Mouse (Mus musculus) forebrain, postnatal 0 days (tissue): ENCODE results near the gene Zfp511. TPM values are rescaled to one million over a fixed set of nuclear protein-coding genes. Genes with fewer than 3 reads are reported as not detected.
A peak's percentile ranks its signal among the peaks of the same experiment; 100 is the strongest.

Source experiments
- ATAC-seq: fragments of 200-750 bp; cut with Nextera tagmentation; 2 replicates; pipeline ENCODE4 v1.8.0; 2017; ENCODE audit warnings: mild to moderate bottlenecking, moderate library complexity
- DNase-seq: peaks from one replicate; pipeline ENCODE4 v3.0.0-alpha.2; 2015
- H3K27ac ChIP-seq: fragments of 300-500 bp; sonication (generic); 2 replicates; pipeline ENCODE4 v1.5.1; 2014; ENCODE audit warnings: low read depth, mild to moderate bottlenecking, antibody characterized with exemption, low read length, moderate library complexity, mixed read lengths
- H3K27me3 ChIP-seq: fragments of 300-500 bp; sonication (generic); 2 replicates; pipeline ENCODE4 v1.6.1; 2014; ENCODE audit warnings: mild to moderate bottlenecking, low read length, mixed read lengths; ENCODE audit not compliant: insufficient read depth
- H3K36me3 ChIP-seq: fragments of 300-500 bp; sonication (generic); 2 replicates; pipeline ENCODE4 v1.6.1; 2014; ENCODE audit warnings: mild to moderate bottlenecking, moderate library complexity; ENCODE audit not compliant: insufficient read depth
- H3K4me1 ChIP-seq: fragments of 300-500 bp; sonication (generic); 2 replicates; pipeline ENCODE4 v1.6.1; 2014; ENCODE audit warnings: antibody characterized with exemption; ENCODE audit not compliant: insufficient read depth
- H3K4me2 ChIP-seq: fragments of 300-500 bp; sonication (generic); 2 replicates; pipeline ENCODE4 v1.6.1; 2014; ENCODE audit warnings: low read depth, mild to moderate bottlenecking, moderate library complexity
- H3K4me3 ChIP-seq: fragments of 300-500 bp; sonication (generic); 2 replicates; pipeline ENCODE4 v1.5.1; 2014; ENCODE audit warnings: low read depth, low read length, mixed read lengths
- H3K9ac ChIP-seq: fragments of 300-500 bp; sonication (generic); 2 replicates; pipeline ENCODE4 v1.6.1; 2014; ENCODE audit warnings: mild to moderate bottlenecking
- H3K9me3 ChIP-seq: fragments of 300-500 bp; sonication (generic); 2 replicates; pipeline ENCODE4 v1.6.1; 2016; ENCODE audit warnings: low read length
- CTCF ChIP-seq: sonication (generic); IDR thresholded peaks from 2 replicates; pipeline ENCODE4 v1.5.1; 2016; ENCODE audit warnings: antibody characterized with exemption, control low read depth, low read depth
- WGBS: fragments of 180-500 bp; shearing (Covaris S2); extraction: QIAGEN DNeasy Blood & Tissue Kit; methylation state at CpG from one replicate; pipeline ENCODE4 v1.1.7; 2014; 5-methylcytosine and 5-hydroxymethylcytosine counted together
- microRNA-seq, 2 experiments: library from miRNA; unstranded; fragments of <30 nt; microRNA quantifications; one replicate each; pipeline ENCODE4; 2016
- polyA plus RNA-seq: library from polyadenylated mRNA; unstranded; fragments of >200 nt; fragmentation: Nextera tagmentation; extraction: Ambion mirVana; gene quantifications from 2 replicates; pipeline ENCODE4 v1.2.1, GENCODE M21; 2015
- total RNA-seq: library from RNA; depleted of rRNA; stranded (reverse); fragments of >200 nt; gene quantifications from 2 replicates; pipeline ENCODE4 v1.2.3, GENCODE M21; 2014; rRNA removed

Zfp511 gene
- total and polyA plus RNA-seq, 2 experiments from 2014 or later: 56.1 to 66.1 TPM

DNA sequence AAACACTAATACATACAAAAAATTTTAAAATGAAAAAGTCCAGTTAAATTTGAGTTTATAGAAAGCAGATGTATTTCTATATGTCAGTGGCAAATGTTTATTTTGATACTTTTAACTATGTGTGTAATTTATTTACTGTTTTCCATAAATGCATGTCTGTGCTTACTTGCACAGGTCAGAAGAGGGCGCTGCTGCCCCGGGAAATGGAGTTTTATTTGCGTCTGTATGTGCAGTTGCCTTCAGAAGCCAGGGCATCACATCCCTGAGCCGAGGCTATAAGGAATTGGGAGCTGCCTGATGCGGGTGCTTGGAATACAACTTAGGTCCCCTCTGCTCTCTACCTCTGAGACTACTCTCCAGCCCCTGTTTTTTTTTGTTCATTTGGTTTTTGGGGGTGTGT is 42.5 kb downstream of the Zfp511 start:
- ATAC-seq (no peak), DNase-seq (peak; percentile 89)
- Histone ChIP-seq H3K4me1 (peaks cover 9% of the 10 kb centered on the region; the same call in 1 of the 2 replicates), H3K27ac (no peak overlapping the region), H3K4me2 (no peak overlapping the region), H3K9me3 (no peaks in the 10 kb centered on the region), H3K9ac (no peak overlapping the region), H3K27me3 (no peaks in the 10 kb centered on the region), H3K4me3 (no peak overlapping the region), H3K36me3 (no peaks in the 10 kb centered on the region)
- TF ChIP-seq CTCF: peak; percentile 90
- WGBS: 1% methylated on average over 5 of the region's 5 CpGs

GRCm38 (mm10) chr7:140080503-140081156 is 44.4 kb downstream of the Zfp511 start:
- WGBS: 3% methylated on average over 24 of the region's 24 CpGs

GRCm38 (mm10) chr7:140081408-140082241 is 45.4 kb downstream of the Zfp511 start:
- no peak for TF ChIP-seq CTCF
- no peaks in the 10 kb centered on the region for H3K9me3 ChIP-seq
- 9% methylated on average over 20 of the region's 20 CpGs for WGBS
- H3K36me3 ChIP-seq: no peaks in the 10 kb centered on the region
- peak overlapping the region; percentile 76 for H3K4me2 ChIP-seq
- H3K9ac ChIP-seq: peak overlapping the region; percentile 78
- ATAC-seq (peak; percentile 21), DNase-seq (peak; percentile 48)
- H3K27me3 ChIP-seq: no peaks in the 10 kb centered on the region
- H3K4me3 ChIP-seq: peak overlapping the region; percentile 52
- H3K27ac ChIP-seq: peak overlapping the region; percentile 82
- peaks cover 9% of the 10 kb centered on the region; the same call in 1 of the 2 replicates for H3K4me1 ChIP-seq

More at GRCm38 (mm10) chr7:140080503-140081156, 44.4 kb downstream of the Zfp511 start:
- DNase-seq (peak; percentile 96), ATAC-seq (peak; percentile 80)
- Histone ChIP-seq H3K27ac (peak overlapping the region; percentile 82), H3K4me3 (peak overlapping the region; percentile 52), H3K27me3 (no peaks in the 10 kb centered on the region), H3K4me1 (peaks cover 9% of the 10 kb centered on the region; the same call in 1 of the 2 replicates), H3K4me2 (peak overlapping the region; percentile 76), H3K9ac (peak overlapping the region; percentile 78), H3K36me3 (no peaks in the 10 kb centered on the region), H3K9me3 (no peaks in the 10 kb centered on the region)
- TF ChIP-seq CTCF: peak; percentile 53

DNA sequence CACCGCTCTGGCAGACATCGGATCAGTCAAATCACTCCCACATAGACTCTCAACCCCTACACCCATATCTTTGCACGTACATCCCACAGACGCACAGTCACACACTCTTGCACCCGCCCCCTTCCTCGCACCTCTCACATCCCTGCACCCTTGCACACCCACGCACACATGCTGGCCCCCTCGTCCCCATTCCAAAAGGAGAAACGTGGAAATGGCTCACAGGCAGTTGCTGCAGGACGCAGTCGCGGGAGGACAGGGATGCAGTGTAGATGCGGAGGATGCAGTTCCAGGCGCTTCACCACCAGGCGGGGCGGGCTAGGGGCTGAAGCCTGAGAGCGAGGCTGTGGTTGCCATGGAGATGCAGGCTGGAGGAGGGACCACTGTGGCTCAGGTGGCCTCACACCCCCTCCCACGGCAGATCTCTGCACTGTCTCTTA is 46.1 kb downstream of the Zfp511 start, which contains the start of gene Caly:
Caly (minus strand) TSS at position 307 of the 437 bp plus-strand sequence.
- ATAC-seq (peak; percentile 93), DNase-seq (peak; percentile 95)
- 2% methylated on average over 18 of the region's 18 CpGs for WGBS
- Histone ChIP-seq H3K27ac (peak within 1 kb of the TSS; percentile 82), H3K36me3 (no peaks in the 10 kb centered on the region), H3K4me2 (peak within 1 kb of the TSS; percentile 76), H3K9me3 (no peaks in the 10 kb centered on the region), H3K9ac (peak within 1 kb of the TSS; percentile 78), H3K4me3 (peak within 1 kb of the TSS; percentile 52), H3K4me1 (peaks cover 9% of the 10 kb centered on the region; the same call in 1 of the 2 replicates), H3K27me3 (no peaks in the 10 kb centered on the region)
- TF ChIP-seq CTCF: peak; percentile 96

Small RNA genes lying within 50 kb of the gene (microRNA-seq; reads per million reads assigned to microRNA genes)
- 0.24 to 0.77 reads per million in 2 experiments for gene Mir7062

Other genes starting within 250 kb of the Zfp511 start
- 12.2 and 17.1 TPM in 2 replicates for gene Adgra1, start 202.2 kb upstream of the Zfp511 start, total RNA-seq
- gene Adgra1, start 202.2 kb upstream of the Zfp511 start, polyA plus RNA-seq: 18.0 and 39.3 TPM in 2 replicates
- 28.9 and 48.4 TPM in 2 replicates for gene Kndc1, start 141.7 kb upstream of the Zfp511 start, total RNA-seq
- 7.1 and 10.0 TPM in 2 replicates for gene Kndc1, start 141.7 kb upstream of the Zfp511 start, polyA plus RNA-seq
- gene Utf1, start 92.6 kb upstream of the Zfp511 start, total RNA-seq: not detected in 2 replicates
- not detected in 2 replicates for gene Utf1, start 92.6 kb upstream of the Zfp511 start, polyA plus RNA-seq
- 1.6 and 2.7 TPM in 2 replicates for gene 6430531B16Rik, start 57.6 kb upstream of the Zfp511 start, total RNA-seq
- gene 6430531B16Rik, start 57.6 kb upstream of the Zfp511 start, polyA plus RNA-seq: 1.3 and 2.0 TPM in 2 replicates
- gene Adam8, start 43.8 kb upstream of the Zfp511 start, total RNA-seq: 2.6 and 3.4 TPM in 2 replicates
- 0.47 TPM in 2 replicates for gene Adam8, start 43.8 kb upstream of the Zfp511 start, polyA plus RNA-seq
- 67.3 and 79.8 TPM in 2 replicates for gene Tubgcp2, start 278 bp downstream of the Zfp511 start, total RNA-seq
- gene Tubgcp2, start 278 bp downstream of the Zfp511 start, polyA plus RNA-seq: 57.8 and 68.1 TPM in 2 replicates
- 0.48 and 1.2 TPM in 2 replicates for gene Msx3, start 12.7 kb downstream of the Zfp511 start, total RNA-seq
- gene Msx3, start 12.7 kb downstream of the Zfp511 start, polyA plus RNA-seq: 0.53 and 1.5 TPM in 2 replicates
- 259 and 284 TPM in 2 replicates for gene Caly, start 46.2 kb downstream of the Zfp511 start, total RNA-seq
- gene Caly, start 46.2 kb downstream of the Zfp511 start, polyA plus RNA-seq: 348 and 396 TPM in 2 replicates
- not detected in 2 replicates for gene Prap1, start 57.0 kb downstream of the Zfp511 start, total RNA-seq
- gene Prap1, start 57.0 kb downstream of the Zfp511 start, polyA plus RNA-seq: not detected in 2 replicates
- 15.7 and 23.0 TPM in 2 replicates for gene Fuom, start 66.0 kb downstream of the Zfp511 start, total RNA-seq
- 26.9 and 28.4 TPM in 2 replicates for gene Fuom, start 66.0 kb downstream of the Zfp511 start, polyA plus RNA-seq
- gene Paox, start 79.4 kb downstream of the Zfp511 start, total RNA-seq: 8.8 and 10.5 TPM in 2 replicates
- gene Paox, start 79.4 kb downstream of the Zfp511 start, polyA plus RNA-seq: 6.0 and 7.5 TPM in 2 replicates
- gene Echs1, start 80.1 kb downstream of the Zfp511 start, total RNA-seq: 84.0 and 103 TPM in 2 replicates
- 113 and 116 TPM in 2 replicates for gene Echs1, start 80.1 kb downstream of the Zfp511 start, polyA plus RNA-seq
- gene Mtg1, start 101.2 kb downstream of the Zfp511 start, total RNA-seq: 14.2 and 15.0 TPM in 2 replicates
- gene Mtg1, start 101.2 kb downstream of the Zfp511 start, polyA plus RNA-seq: 33.7 and 35.8 TPM in 2 replicates
- gene Sprn, start 118.5 kb downstream of the Zfp511 start, total RNA-seq: 64.0 and 74.4 TPM in 2 replicates
- 32.6 and 43.5 TPM in 2 replicates for gene Sprn, start 118.5 kb downstream of the Zfp511 start, polyA plus RNA-seq
- not detected in 2 replicates for gene Olfr522, start 128.4 kb downstream of the Zfp511 start, total RNA-seq
- not detected in 2 replicates for gene Olfr522, start 128.4 kb downstream of the Zfp511 start, polyA plus RNA-seq
- gene Olfr523, start 136.8 kb downstream of the Zfp511 start, total RNA-seq: not detected in 2 replicates
- not detected in 2 replicates for gene Olfr523, start 136.8 kb downstream of the Zfp511 start, polyA plus RNA-seq
- gene Olfr524, start 169.6 kb downstream of the Zfp511 start, total RNA-seq: not detected in 2 replicates
- gene Olfr524, start 169.6 kb downstream of the Zfp511 start, polyA plus RNA-seq: not detected in 2 replicates
- 0.08 TPM in 1 of 2 replicates, not detected in the other for gene Cd163l1, start 181.9 kb downstream of the Zfp511 start, total RNA-seq
- gene Cd163l1, start 181.9 kb downstream of the Zfp511 start, polyA plus RNA-seq: not detected in 2 replicates
- gene 5830411N06Rik, start 210.9 kb downstream of the Zfp511 start, total RNA-seq: not detected in 2 replicates
- gene 5830411N06Rik, start 210.9 kb downstream of the Zfp511 start, polyA plus RNA-seq: not detected in 2 replicates